Mouse (Mus musculus) left cerebral cortex, postnatal 10 days (tissue): ENCODE measurements at regions not wholly inside any gene's neighbourhood (a gene's known extent, or its start where the extent isn't known, plus 50 kb on each side); places are given as distances from the start of the nearest gene placed in this dataset.

Source experiments
- DNase-seq, 2 experiments: peaks; one replicate each; pipeline ENCODE4 v3.0.0; 2021 to 2022; ENCODE audit warnings: low spot score in 2 of 2, mixed read lengths in 1 of 2; ENCODE audit errors: extremely low spot score in 1 of 2
- intact Hi-C: fragments of 180-260 bp; cut with DNase I; formaldehyde crosslinking; loops from one replicate; pipeline ENCODE4 v1.15.1; 2025

DNA sequence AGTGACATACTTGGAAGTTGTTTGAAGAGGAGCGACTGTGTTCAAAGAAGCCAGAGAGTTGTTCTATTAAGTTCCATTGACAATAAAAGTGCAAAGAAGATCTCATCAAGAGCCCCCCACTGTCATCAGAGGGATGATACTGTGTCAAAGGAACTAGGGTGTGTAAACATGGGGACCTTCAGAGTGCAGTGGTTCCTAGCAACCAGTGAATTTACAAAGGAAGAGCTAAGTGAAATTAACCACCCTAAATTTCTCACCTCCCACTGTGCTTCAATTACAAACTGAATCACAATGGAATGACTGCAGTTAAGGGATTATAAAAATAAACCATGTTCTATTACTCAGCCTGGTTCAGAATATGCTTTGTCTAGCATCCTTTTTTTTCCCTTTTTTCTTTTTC, 129.5 kb upstream of the 4933415F23Rik start:
- intact Hi-C loops, result no loop called here
- DNase-seq, result no peak

GRCm38 (mm10) chr1:23228478-23228877, 126.4 kb upstream of the 4933415F23Rik start:
- intact Hi-C loops, result no loop called here
- DNase-seq, result peak in 1 of 2 experiments; percentile 17

GRCm38 (mm10) chr1:23214462-23215158, 112.6 kb upstream of the 4933415F23Rik start:
- peak in 1 of 2 experiments; percentile 20 for DNase-seq
- intact Hi-C loops, result no loop called here

GRCm38 (mm10) chr1:23207843-23208242, 105.8 kb upstream of the 4933415F23Rik start:
- intact Hi-C loops, result no loop called here
- DNase-seq, result no peak

- intact Hi-C loops, result no loop called here
- no peak for DNase-seq
Observed at GRCm38 (mm10) chr1:23207024-23207423, 105.0 kb upstream of the 4933415F23Rik start.

DNA sequence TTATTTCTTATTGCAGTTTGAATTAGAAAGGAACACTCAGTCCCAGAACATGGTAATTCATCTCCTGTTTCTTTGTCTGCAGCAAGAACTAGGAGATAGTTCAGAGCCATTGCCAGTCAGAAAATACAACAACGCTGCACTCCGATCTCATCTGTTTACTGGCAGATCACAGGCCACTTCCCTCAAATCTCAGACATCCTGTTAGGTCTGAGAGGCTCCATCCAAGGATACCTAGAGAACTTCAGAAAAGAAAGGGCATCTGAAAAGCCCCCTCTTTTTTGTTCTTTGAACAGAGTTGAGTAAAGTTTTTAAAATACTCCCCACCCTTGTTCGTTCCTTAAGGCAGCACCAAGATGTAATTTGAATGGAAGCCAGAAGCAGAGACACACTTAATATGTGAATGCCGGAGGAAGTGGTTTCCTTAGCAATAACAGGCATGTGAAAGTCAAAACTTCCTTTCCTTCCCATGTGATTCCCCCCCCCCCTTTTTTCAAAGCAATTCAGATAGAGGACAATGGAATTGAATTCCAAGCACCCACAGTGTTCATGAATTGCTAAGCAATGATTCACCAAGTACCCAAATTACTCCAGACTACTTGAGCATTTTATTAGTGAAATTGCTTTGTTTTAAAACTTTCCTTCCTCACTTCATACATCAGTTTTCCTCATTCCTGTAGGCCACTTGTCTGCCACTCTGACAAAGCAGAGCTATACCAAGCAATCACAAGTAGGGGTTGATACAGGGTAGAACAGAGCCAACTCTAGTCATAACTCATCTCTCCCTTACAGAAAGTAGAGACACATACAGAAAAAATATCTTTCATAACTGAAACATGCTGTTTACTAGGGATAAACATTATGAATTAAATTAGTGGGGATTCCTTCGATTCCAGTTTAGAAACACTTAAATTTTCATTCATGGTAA, 100.7 kb upstream of the 4933415F23Rik start:
- intact Hi-C loops, result no loop called here
- no peak for DNase-seq

- DNase-seq, result peak in 1 of 2 experiments; percentile 23
- intact Hi-C loops, result no loop called here
Observed at GRCm38 (mm10) chr1:23200460-23200859, 98.4 kb upstream of the 4933415F23Rik start.

DNA sequence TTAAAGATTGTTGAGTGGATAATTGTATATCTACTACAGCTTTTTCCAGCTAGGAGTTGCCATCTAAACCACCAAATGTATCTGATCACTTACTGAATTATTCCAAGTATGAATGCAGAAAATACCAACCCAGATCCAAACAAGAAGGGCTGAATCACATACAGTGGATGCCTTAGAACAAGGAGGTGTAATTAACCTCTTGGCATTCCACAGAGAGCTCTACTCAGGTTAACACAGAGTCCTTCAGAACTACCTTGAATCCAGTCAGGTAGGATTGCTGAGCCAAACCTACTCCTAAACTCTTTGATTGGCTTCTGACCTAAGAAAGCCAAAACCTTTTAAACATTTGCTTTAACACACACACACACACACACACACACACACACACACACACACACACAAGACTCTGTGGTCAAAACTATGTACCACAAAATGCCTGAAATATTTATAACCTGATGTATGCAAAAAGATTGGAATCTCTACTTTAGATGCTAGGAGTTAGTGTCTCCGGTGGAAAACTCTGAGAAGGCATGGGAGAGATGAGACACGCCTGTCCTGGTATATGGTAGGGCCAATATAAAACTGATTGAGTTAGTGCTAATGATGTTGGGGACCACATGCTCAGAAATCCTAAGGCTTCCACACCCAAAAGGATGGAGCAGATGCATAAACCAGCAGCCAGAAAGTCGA, 88.4 kb upstream of the 4933415F23Rik start:
- intact Hi-C loops, result no loop called here
- DNase-seq, result no peak

GRCm38 (mm10) chr1:23189790-23190189, 87.7 kb upstream of the 4933415F23Rik start:
- intact Hi-C loops, result no loop called here

DNA sequence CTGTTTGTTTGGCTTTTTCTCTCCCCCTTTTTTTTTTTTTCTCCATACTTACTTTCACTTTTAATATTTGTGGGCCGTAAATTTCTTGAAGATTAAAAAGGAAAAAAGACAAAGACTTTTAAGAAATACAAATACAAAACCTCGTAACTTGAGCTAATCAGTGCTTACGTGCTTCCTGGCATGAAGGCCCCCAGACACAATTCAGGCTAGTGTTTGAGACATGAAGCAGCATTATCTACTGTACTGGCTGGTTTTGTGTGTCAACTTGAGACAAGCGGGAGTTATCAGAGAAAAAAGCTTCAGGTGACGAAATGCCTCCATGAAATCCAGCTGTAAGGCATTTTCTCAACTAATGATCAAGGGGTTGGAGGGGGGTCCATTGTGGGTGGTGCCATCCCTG, 86.2 kb upstream of the 4933415F23Rik start:
- intact Hi-C loops, result no loop called here
- no peak for DNase-seq

More at GRCm38 (mm10) chr1:23189790-23190189, 87.7 kb upstream of the 4933415F23Rik start:
- no peak for DNase-seq

- no peak for DNase-seq
- intact Hi-C loops, result no loop called here
Observed at GRCm38 (mm10) chr1:23187446-23188206, 85.6 kb upstream of the 4933415F23Rik start.

DNA sequence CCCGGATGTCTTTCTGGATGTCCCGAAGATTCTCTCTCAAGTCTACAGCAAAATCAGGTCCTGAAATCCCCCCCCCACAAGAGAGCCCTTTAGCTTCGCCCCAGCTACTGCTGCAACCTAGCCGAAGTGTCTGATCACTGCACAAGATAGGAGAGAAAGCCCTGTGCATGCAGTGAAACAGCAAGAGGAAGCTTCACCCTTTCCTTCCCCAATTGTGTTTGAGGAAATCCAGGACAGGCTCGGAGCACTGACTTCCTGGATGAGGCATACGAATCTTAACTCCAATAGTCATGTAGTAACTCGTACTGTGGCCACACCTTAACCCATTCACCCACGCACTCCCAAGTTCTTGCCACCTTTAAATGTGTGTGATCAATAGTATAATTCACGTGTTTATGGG, 82.7 kb upstream of the 4933415F23Rik start:
- DNase-seq, result peak in 1 of 2 experiments; percentile 23
- intact Hi-C loops, result no loop called here

DNA sequence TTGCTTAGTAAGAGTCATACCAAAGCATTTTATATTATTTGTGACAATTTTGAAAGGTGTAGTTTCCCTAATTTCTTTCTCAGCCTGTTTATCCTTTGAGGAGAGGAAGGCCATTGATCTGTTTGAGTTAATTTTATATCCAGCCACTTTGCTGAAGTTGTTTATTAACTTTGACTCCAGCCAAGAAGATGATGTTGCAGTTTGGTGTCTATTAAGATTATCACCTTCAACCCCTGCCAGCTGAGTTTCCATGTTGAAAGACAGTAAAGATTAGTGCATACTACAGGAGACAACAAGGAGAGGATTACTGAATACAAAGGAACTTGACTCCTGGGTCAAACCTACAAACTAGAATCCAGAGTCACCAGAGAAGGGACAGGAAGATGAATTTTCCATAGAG, 80.5 kb upstream of the 4933415F23Rik start:
- DNase-seq, result no peak
- intact Hi-C loops, result no loop called here

GRCm38 (mm10) chr1:23178335-23178974, 76.4 kb upstream of the 4933415F23Rik start:
- DNase-seq, result no peak
- intact Hi-C loops, result no loop called here

DNA sequence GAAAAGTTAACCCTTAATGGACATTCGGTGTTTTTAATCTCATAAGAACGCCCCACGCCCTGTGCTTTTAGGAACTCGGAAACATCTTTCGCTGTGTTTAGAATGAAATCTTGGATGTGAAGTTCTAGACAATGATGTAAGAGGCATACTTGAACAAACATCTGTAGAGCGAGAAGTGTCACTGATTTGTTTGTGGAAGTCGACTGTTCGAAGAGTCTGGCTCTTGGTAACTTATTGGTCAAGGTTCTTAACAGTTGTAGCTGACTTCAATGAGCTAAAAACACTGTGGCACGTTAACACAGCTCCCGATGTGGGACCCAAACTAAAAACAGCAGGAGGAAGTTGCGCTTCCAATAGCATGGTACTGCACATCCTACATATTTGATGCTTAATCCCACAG, 72.0 kb upstream of the 4933415F23Rik start:
- DNase-seq, result no peak
- intact Hi-C loops, result no loop called here

DNA sequence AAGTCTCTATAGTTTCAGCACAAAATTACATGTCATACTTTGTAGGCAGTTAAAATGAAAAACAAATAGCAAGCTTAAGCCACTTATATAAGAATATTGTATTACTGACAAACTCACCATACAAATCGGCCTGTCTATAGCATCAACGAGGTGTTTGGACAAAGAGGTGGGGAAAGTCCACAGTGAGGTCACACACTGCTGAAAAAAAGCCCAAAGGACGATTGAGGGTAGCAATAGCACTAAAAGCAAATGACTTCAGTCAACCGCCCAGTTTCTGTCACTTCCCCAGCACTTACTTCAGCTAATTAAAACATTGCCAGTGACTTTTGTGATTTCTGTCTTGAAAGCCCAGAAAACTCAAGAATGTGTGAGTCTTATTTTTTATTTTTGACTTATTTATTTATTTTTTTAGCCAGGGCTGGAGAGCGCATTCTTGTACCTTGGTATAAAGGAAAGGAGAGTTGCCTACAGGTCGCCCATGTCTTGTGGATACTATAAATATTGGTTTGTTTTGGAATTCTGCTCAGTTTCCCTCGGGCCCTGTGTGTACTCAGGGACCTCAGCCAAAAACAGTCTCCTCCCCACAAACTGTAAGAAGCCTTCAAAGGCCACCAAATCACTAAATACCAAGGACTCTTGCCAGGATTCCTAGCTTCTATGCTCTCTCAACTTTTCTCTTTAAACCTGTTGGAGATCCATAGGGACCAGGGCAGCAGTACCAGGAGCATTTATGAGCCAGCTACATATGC, 71.2 kb upstream of the 4933415F23Rik start:
- intact Hi-C loops, result no loop called here

GRCm38 (mm10) chr1:23171336-23171735, 69.3 kb upstream of the 4933415F23Rik start:
- intact Hi-C loops, result no loop called here
- DNase-seq, result no peak

More for the DNA sequence above, 71.2 kb upstream of the 4933415F23Rik start:
- peak in 1 of 2 experiments; percentile 39 for DNase-seq

DNA sequence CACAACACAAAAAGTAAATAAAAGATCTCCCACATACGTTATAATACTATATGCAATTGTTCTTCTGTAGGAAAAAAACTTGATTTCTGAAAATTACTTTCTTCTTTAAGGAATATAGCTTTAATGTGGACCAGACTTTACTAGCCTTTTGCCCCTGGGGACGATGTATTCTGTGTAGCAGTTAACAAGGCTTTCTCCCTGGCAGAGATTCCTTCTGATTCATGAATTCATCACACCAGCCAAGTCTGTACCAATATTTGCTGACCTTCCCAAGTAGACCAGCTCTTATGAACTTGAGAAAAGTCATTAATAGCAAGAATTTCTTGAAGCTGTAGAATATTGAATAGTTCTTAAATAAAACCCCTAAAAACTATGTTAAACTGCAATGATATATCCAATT, 68.7 kb upstream of the 4933415F23Rik start:
- DNase-seq, result no peak
- intact Hi-C loops, result no loop called here
